Mouse (Mus musculus) adrenal gland, postnatal 14 days (tissue): Measurements from ENCODE around the gene Lsm12. TPM values are rescaled to one million over a fixed set of nuclear protein-coding genes. Genes with fewer than 3 reads are reported as not detected.

Experiments used
- DNase-seq: peaks from one replicate; pipeline ENCODE4 v3.0.0; 2021; ENCODE audit warnings: mixed read lengths
- total RNA-seq: library from RNA; stranded (reverse); gene quantifications from 2 replicates; pipeline ENCODE4 v1.2.3, GENCODE M21; 2021

The Lsm12 gene
- total RNA-seq, 1 experiment from 2014 or later = 81.0 TPM

DNA sequence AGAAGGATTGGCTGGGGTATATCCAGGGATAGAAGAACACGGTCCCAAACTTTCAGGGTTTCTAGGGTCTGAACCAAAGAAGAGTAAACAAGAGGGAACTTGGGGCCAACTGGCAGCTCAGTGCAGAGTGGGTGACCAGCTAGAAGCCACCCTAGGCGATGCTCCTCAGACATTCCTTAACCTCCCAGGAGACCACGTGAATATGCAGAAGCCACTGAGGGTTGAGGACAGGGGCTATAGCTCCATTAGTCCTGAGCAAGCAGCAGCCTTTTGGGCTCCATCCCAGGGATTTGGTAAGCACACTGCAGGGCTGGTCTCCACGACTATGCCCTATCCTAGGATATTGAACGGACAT lies 31.8 kb upstream of the Lsm12 start:
- no peak for DNase-seq

GRCm38 (mm10) chr11:102216056-102216885 lies 31.2 kb upstream of the Lsm12 start:
- DNase-seq = peak; percentile 80

DNA sequence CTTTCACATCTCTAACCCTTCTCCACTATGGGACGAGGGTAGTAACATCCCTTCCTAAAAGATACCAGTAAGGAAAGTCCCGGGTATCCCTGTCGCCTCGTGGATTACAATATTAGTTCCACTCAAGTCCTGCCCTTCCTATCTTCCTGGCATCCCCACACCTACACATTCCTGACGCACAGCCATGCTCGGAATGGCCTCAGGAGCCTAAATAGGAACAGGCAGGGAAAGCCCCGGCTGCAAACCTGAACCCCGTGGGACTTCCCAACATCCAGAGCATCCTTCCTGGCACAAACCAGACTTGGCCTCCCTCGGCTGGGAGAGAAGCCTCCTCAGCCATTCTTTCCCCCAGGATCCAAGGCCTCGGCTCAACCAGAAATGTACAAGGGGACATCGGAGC lies 30.4 kb upstream of the Lsm12 start:
- DNase-seq = no peak

DNA sequence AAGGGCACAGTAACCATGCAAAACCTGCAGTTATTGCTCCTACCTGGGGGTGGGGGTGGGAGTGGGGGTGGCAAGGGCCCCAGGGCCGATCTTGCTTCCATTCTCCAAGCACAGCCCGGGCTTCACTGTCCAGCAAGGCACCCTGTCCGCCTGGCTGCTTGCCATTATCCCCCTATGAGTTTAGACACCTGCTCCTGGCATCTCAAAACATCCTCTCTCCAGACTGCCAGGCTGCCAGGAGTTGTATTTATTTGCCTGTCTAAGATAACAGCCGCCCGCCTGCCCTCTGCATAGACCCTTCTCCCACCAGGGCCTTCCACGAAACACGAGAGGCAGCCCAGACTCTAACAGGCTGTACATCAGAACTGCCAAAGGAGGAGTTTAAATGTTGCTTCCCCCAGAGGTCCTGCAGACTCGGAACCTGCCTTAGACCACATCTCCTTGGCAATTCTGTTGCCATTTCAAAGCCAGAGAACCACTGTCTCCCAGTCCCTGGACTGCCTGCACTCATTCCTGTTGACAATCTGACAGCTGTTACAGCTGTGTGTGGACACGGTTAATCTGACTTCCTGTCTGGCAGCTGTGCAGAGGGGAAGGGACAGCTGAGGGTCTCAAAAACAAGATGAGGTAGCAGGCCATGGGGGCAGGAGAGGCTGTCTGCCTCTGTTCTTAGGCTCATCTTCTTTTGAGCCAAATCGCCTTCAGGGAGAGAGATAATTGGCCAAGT lies 29.5 kb upstream of the Lsm12 start:
- DNase-seq = no peak

- peak; percentile 44 for DNase-seq
Observed at GRCm38 (mm10) chr11:102211936-102212341, 26.8 kb upstream of the Lsm12 start.

- DNase-seq = no peak
Observed at GRCm38 (mm10) chr11:102211011-102211410, 25.9 kb upstream of the Lsm12 start.

DNA sequence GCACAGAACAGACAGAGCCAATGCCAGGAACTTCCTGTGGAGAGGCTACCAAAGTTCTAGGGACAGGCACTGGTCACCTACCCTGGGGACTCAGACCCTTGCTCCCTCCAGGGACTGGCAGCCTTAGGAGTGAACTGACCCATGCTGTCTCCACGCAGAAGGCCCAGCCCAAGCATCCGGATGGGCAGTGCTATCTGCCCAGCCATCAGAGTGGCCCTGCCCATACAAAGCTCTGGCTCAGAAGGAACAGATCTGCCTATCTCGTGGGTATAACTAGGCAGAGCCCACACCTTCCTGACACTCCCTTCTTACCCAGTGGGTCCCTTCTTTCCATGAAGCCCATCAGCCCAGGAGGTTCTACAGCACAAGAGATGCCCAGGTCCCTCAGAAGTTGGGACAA lies 25.1 kb upstream of the Lsm12 start:
- no peak for DNase-seq

GRCm38 (mm10) chr11:102209742-102210141 lies 24.6 kb upstream of the Lsm12 start:
- peak; percentile 51 for DNase-seq

DNA sequence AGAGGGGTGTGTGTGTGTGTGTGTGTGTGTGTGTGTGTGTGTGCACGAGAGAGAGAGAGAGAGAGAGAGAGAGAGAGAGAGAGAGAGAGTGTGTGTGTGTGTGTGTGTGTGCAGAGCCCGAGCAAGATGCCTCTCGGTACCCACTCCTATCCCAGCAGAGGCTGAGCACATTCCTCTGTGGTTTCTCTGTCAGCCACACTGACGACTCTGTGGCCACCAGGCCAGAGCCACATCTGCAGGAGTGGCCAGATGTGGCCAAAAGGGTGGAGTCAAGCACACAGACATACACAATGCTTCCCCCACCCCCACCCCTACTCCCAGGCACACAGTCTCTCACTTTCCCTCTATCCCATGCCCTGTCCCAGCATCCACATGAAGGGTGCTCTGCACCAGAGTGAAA lies 23.8 kb upstream of the Lsm12 start:
- no peak for DNase-seq

DNA sequence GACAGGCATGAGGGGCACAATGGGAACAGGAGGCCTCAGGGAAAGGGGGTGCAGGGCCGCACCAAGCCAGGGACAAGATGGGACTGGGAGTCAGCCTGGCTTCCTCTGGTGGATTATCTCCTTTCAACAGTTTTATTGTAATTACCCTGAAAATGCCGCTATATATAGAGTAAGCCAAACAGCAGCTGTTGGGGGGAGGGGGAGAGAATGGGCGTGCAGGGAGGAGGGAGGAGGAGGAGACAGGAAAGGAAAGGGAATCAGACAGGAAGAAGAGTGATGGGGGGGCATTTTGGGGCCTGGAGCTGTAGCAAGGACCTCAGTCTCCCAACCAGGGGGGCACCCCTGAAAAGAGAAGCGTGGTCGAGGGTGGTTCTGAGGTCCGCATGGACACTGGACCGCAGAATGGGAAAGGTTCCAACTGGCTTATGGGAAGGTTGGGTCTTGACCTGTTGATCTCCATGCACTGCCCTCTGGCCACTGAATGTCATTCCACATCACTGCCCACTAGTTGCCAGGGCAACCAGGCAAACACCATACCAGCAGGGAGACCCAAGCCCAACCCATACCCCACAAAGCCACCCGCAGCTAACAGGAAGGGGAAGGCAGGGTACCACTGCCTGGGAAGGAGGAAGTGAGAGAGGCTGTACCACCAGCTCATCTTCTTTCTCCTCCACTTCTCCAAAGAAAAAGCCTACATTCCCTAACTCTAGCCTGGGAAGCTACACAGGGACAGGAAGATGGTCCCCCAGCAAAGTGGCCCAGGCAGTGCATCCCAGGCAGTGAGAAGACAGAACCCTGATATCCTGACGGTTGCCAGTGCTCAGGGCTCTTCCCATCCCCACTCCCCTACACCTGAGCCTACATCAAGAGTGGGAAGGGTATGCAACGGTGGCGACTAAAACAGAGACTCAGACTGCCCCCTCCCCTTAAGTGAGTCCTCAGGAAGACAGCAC lies 23.0 kb upstream of the Lsm12 start:
- DNase-seq = no peak

DNA sequence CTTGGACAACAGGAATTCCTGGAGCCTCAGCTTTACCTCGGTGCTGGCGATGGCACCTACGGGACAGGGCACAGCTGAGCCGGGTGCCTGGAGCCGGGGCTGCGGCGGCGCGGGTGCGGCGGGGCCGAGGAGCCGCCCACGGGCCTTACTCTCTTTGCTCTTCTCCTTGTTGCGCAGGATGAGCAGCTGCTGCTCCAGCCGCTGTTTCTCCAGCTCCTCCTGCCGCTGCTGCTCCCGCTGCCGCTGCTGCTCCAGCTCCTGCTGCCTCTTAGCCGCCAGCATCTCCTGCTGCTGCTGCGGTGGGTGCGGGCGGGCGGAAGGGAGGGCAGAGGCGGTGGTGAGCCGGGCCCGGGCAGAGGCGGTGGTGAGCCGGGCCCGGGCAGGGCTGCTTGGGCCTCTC lies 21.4 kb upstream of the Lsm12 start:
- no peak for DNase-seq

- DNase-seq = no peak
Observed at GRCm38 (mm10) chr11:102201408-102201821, 16.3 kb upstream of the Lsm12 start.

DNA sequence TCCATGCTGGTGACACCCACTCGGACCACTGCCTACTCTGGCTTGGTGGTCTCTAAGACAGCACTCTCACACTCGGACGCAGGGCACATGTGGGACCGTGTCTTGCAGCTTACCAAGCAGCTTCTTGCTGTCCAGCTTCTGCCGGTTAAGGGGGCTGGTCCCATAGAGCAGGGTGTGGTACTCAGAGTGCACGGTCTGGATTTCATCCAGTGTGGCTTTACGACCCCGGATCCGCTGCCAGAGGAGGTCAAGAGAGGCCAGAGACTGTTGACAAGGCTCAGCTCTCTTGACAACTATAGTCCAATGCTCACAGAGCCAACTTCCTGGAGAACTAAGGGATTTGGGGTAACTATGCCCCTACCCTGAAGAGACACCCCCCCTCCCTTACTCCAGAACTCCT lies 14.8 kb upstream of the Lsm12 start:
- DNase-seq = no peak

DNA sequence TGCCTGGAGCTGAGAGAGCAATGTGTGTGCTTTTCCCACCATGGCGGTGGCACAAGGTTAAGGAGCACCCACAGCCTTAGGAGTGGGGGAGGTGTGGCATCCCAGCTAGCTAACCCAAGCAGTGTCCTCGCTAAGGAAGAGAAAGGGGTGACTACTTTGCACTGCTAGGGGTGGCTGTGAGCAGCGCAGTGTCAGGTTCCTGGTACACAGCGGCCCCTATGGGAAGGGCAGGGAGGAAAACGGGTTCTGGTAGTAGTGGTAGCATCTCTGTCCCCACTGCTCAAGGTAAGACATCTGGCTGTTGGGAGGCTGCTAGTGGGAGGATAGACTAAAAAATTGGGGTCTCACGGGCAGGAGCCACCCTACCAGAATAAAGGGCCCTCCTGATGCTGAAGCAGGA lies 13.1 kb upstream of the Lsm12 start:
- DNase-seq = no peak

GRCm38 (mm10) chr11:102196018-102196797 lies 11.1 kb upstream of the Lsm12 start:
- DNase-seq = no peak

DNA sequence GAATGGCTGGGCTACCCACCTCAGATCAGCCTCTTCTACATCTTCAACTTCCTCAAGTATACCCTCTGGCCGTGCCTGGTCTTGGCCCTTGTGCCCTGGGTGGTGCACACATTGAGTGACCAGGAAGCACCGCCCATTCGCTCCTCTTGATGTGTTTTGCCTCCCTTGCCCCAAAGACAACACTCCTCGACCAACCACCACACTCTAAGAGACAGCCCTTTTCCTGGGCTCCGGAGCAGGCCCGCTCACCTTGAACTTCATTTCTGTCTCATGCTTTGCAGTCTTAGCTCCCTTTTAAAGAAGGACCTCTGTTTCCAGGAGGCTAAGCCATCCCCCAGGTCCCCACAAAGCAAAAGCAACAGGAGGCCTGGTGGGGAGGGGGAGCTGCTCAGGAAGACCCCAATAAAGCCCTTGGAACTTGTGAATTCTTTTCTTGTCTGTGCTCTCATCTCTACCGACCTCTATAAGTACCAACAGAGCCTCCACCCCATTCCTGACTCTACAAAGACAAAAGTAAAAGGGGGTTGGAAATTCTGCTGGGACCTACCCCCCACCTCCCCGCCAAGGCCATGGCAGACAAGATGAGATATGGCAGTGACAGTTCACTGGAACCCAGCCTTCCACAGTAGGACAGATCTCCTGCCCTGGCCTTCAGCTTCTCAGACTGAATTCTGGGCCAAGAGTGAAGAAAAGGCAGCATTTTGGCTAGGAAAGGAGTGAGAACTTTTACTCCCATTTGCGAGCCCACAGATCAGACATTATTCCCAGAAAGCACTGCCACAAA lies 8.8 kb upstream of the Lsm12 start:
- peak; percentile 86 for DNase-seq

- no peak for DNase-seq
Observed at GRCm38 (mm10) chr11:102190848-102191247, 5.8 kb upstream of the Lsm12 start.

DNA sequence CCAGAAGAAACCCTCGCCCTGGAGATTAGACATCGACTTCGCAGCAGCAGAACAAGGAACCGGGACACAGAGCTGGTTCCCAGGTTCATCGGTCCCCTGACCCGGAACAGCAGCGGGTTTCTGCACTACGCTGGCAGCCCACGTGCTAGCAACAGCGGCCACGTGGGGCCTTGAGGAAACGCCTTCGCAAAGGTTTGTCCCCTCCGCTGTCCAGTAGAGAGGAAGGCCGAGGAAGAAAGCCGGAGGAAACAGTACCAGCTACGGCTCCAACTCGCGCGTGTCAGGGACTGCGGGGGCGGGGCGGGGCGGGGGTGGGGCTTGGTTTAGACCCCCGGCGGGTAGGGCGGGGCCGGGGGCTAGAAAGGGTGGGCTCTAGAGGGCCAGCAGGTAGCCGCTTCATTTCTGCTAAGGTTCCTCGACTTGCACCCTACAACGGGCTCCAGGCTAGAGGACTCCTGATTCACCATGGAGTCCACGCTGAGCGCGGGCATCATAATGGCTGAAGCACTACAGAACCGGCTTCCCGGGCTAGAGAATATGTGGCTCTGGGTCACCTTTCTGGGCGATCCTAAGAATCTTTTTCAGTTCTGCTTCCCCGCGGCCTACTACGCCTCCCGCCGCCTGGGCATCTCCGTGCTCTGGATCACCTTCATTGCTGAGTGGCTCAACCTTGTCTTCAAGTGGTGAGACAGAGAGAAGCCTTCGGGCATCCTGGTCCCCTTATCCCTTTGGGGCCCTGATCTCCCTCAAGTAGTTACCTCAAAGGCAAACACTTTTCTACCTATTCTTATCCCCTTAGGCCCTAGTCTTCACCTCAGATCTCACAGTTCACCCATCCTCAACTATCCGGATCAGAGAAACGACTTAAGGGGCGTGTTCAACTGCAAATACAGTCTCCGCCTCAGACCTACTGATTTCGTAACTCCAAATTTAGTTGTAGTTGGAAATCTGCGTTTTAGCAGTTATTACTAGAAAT lies 4.7 kb upstream of the Lsm12 start, which contains the start of gene G6pc3:
Gene G6pc3 (plus strand): TSS at position 160 of the 976 bp plus-strand sequence.
- peak; percentile 95 for DNase-seq

DNA sequence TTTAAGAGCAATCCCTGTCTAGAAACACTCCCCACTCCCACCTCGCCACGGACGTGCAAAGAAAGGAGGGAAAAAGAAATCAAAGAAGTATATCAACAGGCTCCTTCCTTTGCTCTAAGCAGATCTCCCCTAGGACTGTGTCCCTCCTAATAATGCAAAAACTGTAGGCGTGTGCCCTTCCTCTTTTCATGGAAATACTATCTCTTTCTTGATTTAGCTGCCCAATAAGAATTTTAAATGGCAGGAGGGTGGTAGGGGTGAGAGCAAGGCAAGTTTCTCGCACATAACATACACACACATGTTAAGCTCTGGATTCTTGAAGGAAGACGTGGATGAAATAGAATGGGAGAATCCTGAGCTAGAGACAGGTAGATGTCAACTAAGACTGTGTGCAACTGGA lies 3.9 kb upstream of the Lsm12 start:
- DNase-seq = no peak

DNA sequence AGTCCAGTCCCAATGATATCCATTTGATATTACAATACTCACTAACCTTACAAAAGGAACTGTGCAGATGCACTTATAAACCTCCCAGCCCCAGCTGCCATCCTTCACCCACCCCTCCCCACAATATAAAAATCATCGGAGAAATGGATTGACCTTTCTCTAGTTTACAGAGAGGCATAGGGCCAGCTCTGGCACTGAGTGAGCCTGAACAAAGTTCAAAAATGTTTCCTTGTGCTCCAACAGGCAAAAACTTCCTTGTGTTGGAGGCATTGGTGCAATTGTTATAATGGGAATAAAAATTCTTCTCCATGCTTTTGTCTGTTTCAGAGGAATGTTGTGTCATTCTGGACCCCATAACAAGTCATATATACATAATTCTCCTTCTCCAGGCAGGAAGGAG lies 1.1 kb upstream of the Lsm12 start:
- no peak for DNase-seq
